Mouse (Mus musculus): ENCODE measurements around the gene Spsb1. TPM values are rescaled to one million over a fixed set of nuclear protein-coding genes. Genes with fewer than 3 reads are reported as not detected.

The Spsb1 gene
- polyA plus RNA-seq, 1 experiment from 2014 or later = 22.6 TPM

DNA sequence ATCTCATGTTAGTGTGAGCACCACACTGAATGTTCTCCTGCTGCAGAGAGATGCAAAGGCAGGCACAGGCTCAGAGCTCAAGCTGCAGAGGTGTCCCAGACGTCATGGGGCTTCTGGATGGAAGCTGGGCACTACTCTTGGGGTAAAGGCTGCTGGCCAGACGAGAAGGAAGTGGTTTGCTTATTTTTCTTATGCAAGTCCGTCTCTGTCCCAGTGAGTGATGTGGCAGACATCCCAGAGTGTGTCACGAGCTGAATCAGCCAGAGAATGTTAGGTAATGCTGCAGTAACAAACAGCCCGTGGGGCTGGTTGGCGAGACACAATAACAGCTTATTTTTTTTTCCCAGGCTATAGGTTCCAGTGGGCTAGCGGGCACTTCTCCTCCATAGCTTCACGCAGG lies 96.3 kb downstream of the Spsb1 start:
- H3K36me3 ChIP-seq = no peaks in the 10 kb centered on the region
- H3K4me1 ChIP-seq = peaks cover 44% of the 10 kb centered on the region
- H3K9ac ChIP-seq = no peak overlapping the region
- H3K4me2 ChIP-seq (replicated peaks) = no peak overlapping the region
- 63% methylated on average over 8 of the region's 8 CpGs for WGBS
- no peaks in the 10 kb centered on the region for H3K27me3 ChIP-seq
- no peak overlapping the region for H3K27ac ChIP-seq
- no peak for ATAC-seq (ENCODE audit: insufficient number of reproducible peaks, insufficient read depth, low FRiP score, low TSS enrichment)
- H3K9me3 ChIP-seq = no peaks in the 10 kb centered on the region
- H3K4me3 ChIP-seq = no peak overlapping the region

DNA sequence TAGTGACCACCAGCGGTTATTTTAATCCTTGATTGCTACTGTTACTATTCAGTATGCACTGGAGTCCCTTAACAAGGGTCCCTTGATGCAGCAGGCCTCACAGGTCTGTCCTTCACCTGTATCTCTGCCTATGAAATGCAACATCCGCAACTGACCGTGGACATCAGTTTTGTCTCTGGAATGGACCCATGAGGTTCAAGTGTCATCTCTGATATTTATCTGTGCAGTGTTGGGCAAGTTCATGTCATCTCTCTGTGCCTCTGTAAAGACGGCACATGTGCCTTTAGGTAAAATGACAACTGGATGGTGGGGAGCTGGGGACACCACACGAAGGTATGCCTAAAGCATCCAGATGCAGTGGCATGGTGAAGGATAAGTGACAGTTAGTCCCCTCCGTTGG lies 96.7 kb downstream of the Spsb1 start:
- no peak overlapping the region for H3K27ac ChIP-seq
- no peak overlapping the region for H3K9ac ChIP-seq
- no peak overlapping the region for H3K4me3 ChIP-seq
- peaks cover 44% of the 10 kb centered on the region for H3K4me1 ChIP-seq
- H3K9me3 ChIP-seq = no peaks in the 10 kb centered on the region
- H3K36me3 ChIP-seq = no peaks in the 10 kb centered on the region
- no peaks in the 10 kb centered on the region for H3K27me3 ChIP-seq
- ATAC-seq (ENCODE audit: insufficient number of reproducible peaks, insufficient read depth, low FRiP score, low TSS enrichment) = no peak
- WGBS = 83% methylated on average over 6 of the region's 6 CpGs
- no peak overlapping the region for H3K4me2 ChIP-seq (replicated peaks)

DNA sequence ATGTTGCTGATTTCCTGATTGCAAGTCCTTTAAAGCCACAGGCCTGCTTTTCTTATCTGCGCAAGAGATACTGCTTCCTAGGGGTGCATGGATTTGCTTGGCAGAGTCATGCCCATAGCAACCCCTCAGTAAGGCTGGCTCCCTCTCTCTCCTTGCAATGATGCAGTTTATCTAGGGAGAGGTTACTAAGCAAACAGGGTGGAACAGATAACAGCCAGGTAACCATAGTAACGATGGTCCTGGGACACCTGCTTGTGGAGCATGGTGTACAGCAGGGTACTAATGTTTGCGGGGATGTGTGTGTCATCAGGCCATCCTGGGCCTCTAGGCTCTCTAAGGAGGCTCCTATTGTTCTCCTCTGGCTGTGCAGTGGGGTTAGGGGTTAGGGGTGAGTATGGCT lies 97.2 kb downstream of the Spsb1 start:
- no peak overlapping the region for H3K4me2 ChIP-seq (replicated peaks)
- H3K36me3 ChIP-seq = no peaks in the 10 kb centered on the region
- WGBS = 67% methylated on average over 3 of the region's 3 CpGs
- H3K4me1 ChIP-seq = peaks cover 44% of the 10 kb centered on the region
- no peak overlapping the region for H3K4me3 ChIP-seq
- H3K27me3 ChIP-seq = no peaks in the 10 kb centered on the region
- peak overlapping the region; percentile 15; the same call in 1 of the 2 replicates for H3K9ac ChIP-seq
- no peak for ATAC-seq (ENCODE audit: insufficient number of reproducible peaks, insufficient read depth, low FRiP score, low TSS enrichment)
- H3K9me3 ChIP-seq = no peaks in the 10 kb centered on the region
- peak overlapping the region; percentile 46; the same call in 1 of the 2 replicates for H3K27ac ChIP-seq

DNA sequence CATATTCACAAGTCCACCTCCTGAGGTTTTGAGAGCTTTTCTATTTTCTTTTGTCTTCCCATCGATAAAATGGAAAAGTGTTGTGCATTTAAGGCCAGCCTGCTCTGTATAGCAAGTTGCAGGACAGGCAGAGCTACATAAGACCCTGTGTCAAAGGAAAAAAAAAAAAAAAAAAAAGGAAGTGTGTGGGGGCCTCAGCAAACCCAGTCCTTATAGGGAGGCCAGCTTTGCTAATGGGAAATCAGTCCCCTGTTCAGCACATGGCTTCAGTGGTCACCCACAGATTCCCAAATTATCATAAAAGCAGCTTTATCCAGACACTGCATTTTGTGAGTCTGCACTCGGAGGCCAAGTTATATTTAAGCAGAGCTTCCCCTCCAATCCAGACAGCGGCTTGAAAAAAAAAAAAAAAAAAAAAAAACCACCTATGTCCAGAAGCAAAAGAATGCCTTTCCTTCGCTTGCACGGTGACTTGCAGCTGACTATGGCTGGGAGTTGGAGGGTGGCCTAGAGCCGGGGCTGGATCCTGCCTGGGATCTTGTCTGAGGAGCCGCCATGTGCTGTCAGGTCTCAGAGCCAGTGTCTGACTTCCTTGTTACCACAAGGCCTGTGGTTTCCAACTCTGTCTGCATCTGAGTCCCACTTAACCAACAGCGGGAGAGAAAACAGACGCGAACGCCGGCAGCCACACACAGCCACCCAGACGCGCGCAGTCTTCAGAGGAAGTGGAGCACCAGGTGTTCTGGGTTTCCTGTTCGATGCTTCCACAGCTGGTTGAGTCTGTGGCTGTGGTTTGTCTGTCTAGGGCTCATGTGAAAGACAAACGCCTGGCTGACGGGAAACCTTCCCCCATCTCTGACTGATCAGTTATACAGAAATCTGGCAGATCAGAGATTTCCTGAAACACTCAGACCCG lies 98.7 kb downstream of the Spsb1 start:
- H3K36me3 ChIP-seq = no peaks in the 10 kb centered on the region
- no peak overlapping the region for H3K4me3 ChIP-seq
- no peaks in the 10 kb centered on the region for H3K27me3 ChIP-seq
- peaks cover 44% of the 10 kb centered on the region for H3K4me1 ChIP-seq
- 36% methylated on average over 19 of the region's 19 CpGs for WGBS
- no peaks in the 10 kb centered on the region for H3K9me3 ChIP-seq
- H3K27ac ChIP-seq = peak overlapping the region; percentile 85
- H3K4me2 ChIP-seq (replicated peaks) = no peak overlapping the region
- no peak for ATAC-seq (ENCODE audit: insufficient number of reproducible peaks, insufficient read depth, low FRiP score, low TSS enrichment)
- no peak overlapping the region for H3K9ac ChIP-seq

DNA sequence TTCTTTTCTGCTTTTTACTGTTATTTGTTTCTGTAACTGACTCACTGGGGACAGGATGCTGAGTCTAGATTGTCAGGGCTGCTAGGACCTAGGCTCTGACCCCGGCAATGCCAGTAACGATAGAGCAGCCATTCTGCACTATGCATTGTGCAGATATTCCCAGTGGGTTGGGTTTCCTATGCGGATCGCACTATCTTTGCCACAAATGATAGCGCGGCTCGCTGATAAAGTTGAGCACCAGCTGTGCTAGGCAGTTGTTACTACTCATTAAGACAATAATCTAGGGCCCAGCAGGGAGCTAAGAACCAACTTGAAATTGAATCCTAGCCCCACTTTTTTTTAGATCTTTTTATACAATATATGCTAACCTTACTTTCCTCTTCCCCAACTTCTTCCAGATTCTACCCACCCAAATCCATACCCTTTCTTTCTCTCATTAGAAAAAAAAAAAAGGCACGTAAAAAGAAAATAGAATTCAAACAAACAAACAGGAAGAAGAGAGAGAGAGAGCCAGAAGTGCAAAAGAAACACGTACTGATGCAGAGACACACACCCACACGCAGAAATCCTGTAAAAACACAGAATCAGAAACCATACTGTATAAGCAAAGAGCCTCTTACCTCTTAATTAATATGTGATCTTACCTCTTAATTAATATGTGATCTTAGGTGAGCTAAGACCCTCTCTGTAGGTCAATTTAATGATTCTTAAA lies 99.5 kb downstream of the Spsb1 start:
- 75% methylated on average over 10 of the region's 10 CpGs for WGBS
- Histone ChIP-seq H3K36me3 (no peaks in the 10 kb centered on the region), H3K27ac (peak overlapping the region; percentile 74; the same call in 1 of the 2 replicates), H3K27me3 (no peaks in the 10 kb centered on the region), H3K9ac (no peak overlapping the region), H3K4me2 (replicated peaks) (no peak overlapping the region), H3K4me1 (peaks cover 38% of the 10 kb centered on the region), H3K4me3 (no peak overlapping the region), H3K9me3 (no peaks in the 10 kb centered on the region)
- ATAC-seq (ENCODE audit: insufficient number of reproducible peaks, insufficient read depth, low FRiP score, low TSS enrichment) = no peak

DNA sequence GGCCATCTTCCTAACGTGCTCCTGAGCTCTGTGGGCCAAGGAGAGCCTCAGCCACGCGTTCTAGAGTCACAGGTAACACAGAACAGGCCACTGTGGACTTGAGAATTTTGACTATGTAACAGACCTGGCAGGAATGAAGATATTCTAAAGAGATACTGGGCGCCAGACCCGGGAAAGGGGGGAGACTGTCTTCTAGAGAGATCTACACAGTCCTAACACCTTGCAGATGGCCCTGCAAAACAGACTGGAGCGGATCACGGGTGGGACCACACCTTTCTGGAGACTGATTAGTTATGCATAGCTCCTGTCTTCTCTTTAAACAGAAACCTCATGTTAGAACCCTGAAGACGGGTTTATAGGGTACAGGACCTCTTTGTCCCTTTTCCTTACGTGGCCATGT lies 100.1 kb downstream of the Spsb1 start:
- Histone ChIP-seq H3K4me1 (peaks cover 38% of the 10 kb centered on the region), H3K4me2 (replicated peaks) (peak overlapping the region; percentile 51), H3K4me3 (peak overlapping the region; percentile 23), H3K27me3 (no peaks in the 10 kb centered on the region), H3K36me3 (no peaks in the 10 kb centered on the region), H3K9me3 (no peaks in the 10 kb centered on the region), H3K9ac (no peak overlapping the region), H3K27ac (peak overlapping the region; percentile 74)
- 50% methylated on average over 9 of the region's 9 CpGs for WGBS
- ATAC-seq (ENCODE audit: insufficient number of reproducible peaks, insufficient read depth, low FRiP score, low TSS enrichment) = no peak

DNA sequence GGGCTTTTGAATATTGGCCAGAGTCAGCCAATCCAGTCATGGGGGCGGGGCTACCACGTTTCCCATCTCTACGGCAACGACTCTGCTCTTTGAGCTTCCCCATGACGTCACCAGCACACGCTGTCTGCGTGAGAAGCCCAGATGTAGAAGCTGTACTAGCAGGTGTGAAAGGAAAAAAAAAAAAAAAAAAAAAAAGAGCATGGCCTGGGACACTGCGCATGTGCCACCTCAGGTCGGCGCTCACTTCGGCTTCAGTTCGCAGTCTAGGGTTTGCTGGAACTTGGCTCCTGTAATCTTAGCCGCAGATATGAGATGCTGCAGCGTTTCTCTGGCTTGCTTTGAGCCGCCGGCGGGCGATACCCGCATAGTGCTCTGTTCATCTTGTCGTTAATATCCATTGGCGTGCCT lies 100.5 kb downstream of the Spsb1 start:
- H3K9me3 ChIP-seq = no peaks in the 10 kb centered on the region
- 2% methylated on average over 21 of the region's 21 CpGs for WGBS
- H3K4me2 ChIP-seq (replicated peaks) = peak overlapping the region; percentile 51
- H3K4me1 ChIP-seq = peaks cover 38% of the 10 kb centered on the region
- no peaks in the 10 kb centered on the region for H3K36me3 ChIP-seq
- no peak for ATAC-seq (ENCODE audit: insufficient number of reproducible peaks, insufficient read depth, low FRiP score, low TSS enrichment)
- no peak overlapping the region for H3K9ac ChIP-seq
- H3K27ac ChIP-seq = peak overlapping the region; percentile 74
- H3K27me3 ChIP-seq = no peaks in the 10 kb centered on the region
- H3K4me3 ChIP-seq = peak overlapping the region; percentile 23

DNA sequence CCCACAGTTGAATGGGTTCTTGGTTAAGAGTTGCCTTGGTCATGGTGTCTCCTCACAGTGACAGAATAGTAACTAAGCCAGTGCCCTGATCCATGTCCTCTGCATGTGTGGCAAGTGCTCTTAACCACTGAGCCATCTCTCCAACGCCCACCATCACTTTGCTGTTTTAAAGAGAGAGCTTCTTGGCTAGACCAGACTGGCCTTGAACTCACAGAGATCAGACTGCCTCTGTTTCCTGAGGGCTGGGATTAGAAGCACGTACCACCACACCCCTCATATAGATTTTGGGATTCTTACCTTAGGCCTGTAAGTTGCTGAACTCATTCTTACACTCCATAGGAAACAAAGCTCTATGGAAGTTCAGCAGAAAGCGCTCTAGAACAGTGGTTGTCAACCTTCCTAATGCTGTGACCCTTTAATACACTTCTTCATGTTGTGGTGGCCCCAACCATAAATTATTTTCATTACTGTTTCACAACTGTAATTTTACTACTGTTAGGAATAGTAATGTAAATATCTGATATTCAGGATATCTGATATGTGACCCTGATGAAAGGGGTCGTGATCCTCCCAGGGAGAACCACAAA lies 101.1 kb downstream of the Spsb1 start:
- no peak overlapping the region for H3K4me3 ChIP-seq
- H3K4me2 ChIP-seq (replicated peaks) = peak overlapping the region; percentile 51

DNA sequence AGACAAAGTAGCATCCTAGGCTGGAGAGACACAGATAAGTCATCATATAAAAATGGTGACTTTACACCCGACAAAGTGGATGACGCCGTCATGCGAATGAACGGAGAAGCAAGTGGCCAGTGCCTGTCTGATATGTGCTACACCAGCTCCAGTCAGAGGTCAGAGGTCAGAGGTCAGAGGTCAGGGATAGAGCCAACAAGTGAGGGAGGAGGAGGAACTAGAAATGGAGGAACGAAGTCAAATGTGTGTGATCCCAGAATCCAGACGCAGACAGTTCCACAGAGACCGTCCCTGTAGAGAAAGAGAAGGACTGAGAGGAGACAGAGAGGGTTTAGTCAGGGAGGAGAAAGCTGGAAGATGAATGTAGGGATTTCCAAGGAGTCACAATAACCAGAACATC lies 103.3 kb downstream of the Spsb1 start:
- no peak overlapping the region for H3K4me2 ChIP-seq (replicated peaks)
- peaks cover 23% of the 10 kb centered on the region for H3K4me1 ChIP-seq
- 81% methylated on average over 8 of the region's 8 CpGs for WGBS
- no peak overlapping the region for H3K4me3 ChIP-seq
- H3K36me3 ChIP-seq = no peaks in the 10 kb centered on the region
- no peak for ATAC-seq (ENCODE audit: insufficient number of reproducible peaks, insufficient read depth, low FRiP score, low TSS enrichment)
- H3K27me3 ChIP-seq = no peaks in the 10 kb centered on the region
- no peak overlapping the region for H3K27ac ChIP-seq
- H3K9ac ChIP-seq = no peak overlapping the region
- H3K9me3 ChIP-seq = no peaks in the 10 kb centered on the region

More for the DNA sequence above, 101.1 kb downstream of the Spsb1 start:
- 64% methylated on average over 4 of the region's 4 CpGs for WGBS
- ATAC-seq (ENCODE audit: insufficient number of reproducible peaks, insufficient read depth, low FRiP score, low TSS enrichment) = no peak
- Histone ChIP-seq H3K4me1 (peaks cover 38% of the 10 kb centered on the region), H3K27ac (no peak overlapping the region), H3K27me3 (no peaks in the 10 kb centered on the region), H3K36me3 (no peaks in the 10 kb centered on the region), H3K9ac (no peak overlapping the region), H3K9me3 (no peaks in the 10 kb centered on the region)

DNA sequence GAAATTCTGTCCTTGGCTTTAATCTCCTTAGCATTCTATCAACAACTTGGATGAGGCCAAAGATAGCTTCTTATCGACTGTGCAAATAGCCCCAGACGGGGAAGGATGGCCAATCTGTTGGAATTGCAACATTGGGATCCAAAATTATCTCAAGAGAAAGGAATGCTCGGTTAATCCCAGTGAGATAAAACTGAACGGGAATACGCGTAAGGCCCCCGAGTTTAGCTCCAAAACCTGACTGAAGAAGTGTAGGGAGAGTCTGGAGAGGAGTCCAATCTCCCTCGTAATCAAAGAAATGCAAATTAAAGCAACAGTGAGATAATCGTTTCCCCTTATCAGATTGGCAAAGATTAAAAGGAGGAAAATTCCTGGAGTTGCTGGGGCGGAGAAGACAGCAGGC lies 104.2 kb downstream of the Spsb1 start:
- ATAC-seq (ENCODE audit: insufficient number of reproducible peaks, insufficient read depth, low FRiP score, low TSS enrichment) = no peak
- Histone ChIP-seq H3K4me1 (peaks cover 21% of the 10 kb centered on the region), H3K9me3 (no peaks in the 10 kb centered on the region), H3K27me3 (no peaks in the 10 kb centered on the region), H3K4me2 (replicated peaks) (no peak overlapping the region), H3K27ac (no peak overlapping the region), H3K4me3 (no peak overlapping the region), H3K36me3 (no peaks in the 10 kb centered on the region), H3K9ac (no peak overlapping the region)
- WGBS = 74% methylated on average over 10 of the region's 10 CpGs

DNA sequence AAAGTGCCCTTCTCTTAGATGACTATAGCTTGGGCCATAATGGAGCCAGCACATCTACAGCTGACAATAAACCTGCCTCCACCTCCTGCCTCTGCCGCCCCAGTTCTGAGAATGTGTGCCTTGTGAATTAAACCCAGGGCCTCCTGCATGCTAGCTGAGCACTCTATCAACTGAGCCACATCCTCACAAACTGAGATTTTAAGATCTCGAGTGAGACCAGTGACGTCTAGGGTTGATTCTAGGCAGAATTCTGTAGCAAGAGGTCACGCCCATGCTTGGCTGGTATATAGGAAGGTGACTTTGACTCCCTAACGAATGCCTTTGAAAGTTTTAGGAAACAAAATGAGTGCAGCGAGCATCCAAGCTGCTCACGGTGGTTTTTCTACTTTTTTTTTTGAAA lies 104.8 kb downstream of the Spsb1 start:
- WGBS = 85% methylated on average over 7 of the region's 7 CpGs

More for the DNA sequence above, 104.8 kb downstream of the Spsb1 start:
- H3K27ac ChIP-seq = no peak overlapping the region
- H3K9me3 ChIP-seq = no peaks in the 10 kb centered on the region
- no peak for ATAC-seq (ENCODE audit: insufficient number of reproducible peaks, insufficient read depth, low FRiP score, low TSS enrichment)
- no peaks in the 10 kb centered on the region for H3K27me3 ChIP-seq
- H3K4me2 ChIP-seq (replicated peaks) = no peak overlapping the region
- H3K36me3 ChIP-seq = no peaks in the 10 kb centered on the region
- no peak overlapping the region for H3K9ac ChIP-seq
- peaks cover 21% of the 10 kb centered on the region for H3K4me1 ChIP-seq
- H3K4me3 ChIP-seq = no peak overlapping the region

Data from embryonic facial prominence, embryonic 12.5 days (tissue).